Mouse (Mus musculus) lung, embryonic 16.5 days (tissue): Measurements from ENCODE around the gene Ccdc38. TPM values are rescaled to one million over a fixed set of nuclear protein-coding genes. Genes with fewer than 3 reads are reported as not detected.

Source experiments
- ATAC-seq: fragments of 200-750 bp; cut with Nextera tagmentation; 2 replicates; pipeline ENCODE4 v1.8.0; 2017; ENCODE audit warnings: low read depth, mild to moderate bottlenecking, moderate library complexity
- H3K27ac ChIP-seq: fragments of 300-500 bp; sonication (generic); 2 replicates; pipeline ENCODE4 v1.5.1; 2014; ENCODE audit warnings: mild to moderate bottlenecking, control low read depth, low read length
- H3K27me3 ChIP-seq: fragments of 300-500 bp; sonication (generic); 2 replicates; pipeline ENCODE4 v1.6.1; 2014; ENCODE audit warnings: low read depth, low read length, mixed read lengths; ENCODE audit not compliant: control insufficient read depth, insufficient read depth
- H3K36me3 ChIP-seq: fragments of 300-500 bp; sonication (generic); 2 replicates; pipeline ENCODE4 v1.6.1; 2014; ENCODE audit warnings: low read length; ENCODE audit not compliant: control insufficient read depth, insufficient read depth
- H3K4me1 ChIP-seq: fragments of 300-500 bp; sonication (generic); replicated peaks from 2 replicates; pipeline ENCODE4 v1.6.1; 2014; ENCODE audit warnings: low read length, mixed read lengths; ENCODE audit not compliant: control insufficient read depth, insufficient read depth
- H3K4me2 ChIP-seq: fragments of 300-500 bp; sonication (generic); 2 replicates; pipeline ENCODE4 v1.6.1; 2014; ENCODE audit warnings: low read depth, low read length, control low read depth
- H3K4me3 ChIP-seq: fragments of 300-500 bp; sonication (generic); 2 replicates; pipeline ENCODE4 v1.5.1; 2014; ENCODE audit warnings: mild to moderate bottlenecking, low read length, control low read depth
- H3K9ac ChIP-seq: fragments of 300-500 bp; sonication (generic); 2 replicates; pipeline ENCODE4 v1.6.1; 2014; ENCODE audit warnings: low read length, control low read depth
- H3K9me3 ChIP-seq: fragments of 300-500 bp; sonication (generic); 2 replicates; pipeline ENCODE4 v1.6.1; 2016; ENCODE audit warnings: low read length; ENCODE audit not compliant: control insufficient read depth
- WGBS: fragments of 180-500 bp; shearing (Covaris S2); extraction: QIAGEN DNeasy Blood & Tissue Kit; methylation state at CpG from one replicate; pipeline ENCODE4 v1.1.7; 2014; 5-methylcytosine and 5-hydroxymethylcytosine counted together
- polyA plus RNA-seq: library from polyadenylated mRNA; unstranded; fragments of >200 nt; fragmentation: Nextera tagmentation; extraction: Ambion mirVana; gene quantifications from 2 replicates; pipeline ENCODE4 v1.2.1, GENCODE M21; 2015

Gene Ccdc38
- polyA plus RNA-seq: 0.24 and 0.74 TPM in 2 replicates

DNA sequence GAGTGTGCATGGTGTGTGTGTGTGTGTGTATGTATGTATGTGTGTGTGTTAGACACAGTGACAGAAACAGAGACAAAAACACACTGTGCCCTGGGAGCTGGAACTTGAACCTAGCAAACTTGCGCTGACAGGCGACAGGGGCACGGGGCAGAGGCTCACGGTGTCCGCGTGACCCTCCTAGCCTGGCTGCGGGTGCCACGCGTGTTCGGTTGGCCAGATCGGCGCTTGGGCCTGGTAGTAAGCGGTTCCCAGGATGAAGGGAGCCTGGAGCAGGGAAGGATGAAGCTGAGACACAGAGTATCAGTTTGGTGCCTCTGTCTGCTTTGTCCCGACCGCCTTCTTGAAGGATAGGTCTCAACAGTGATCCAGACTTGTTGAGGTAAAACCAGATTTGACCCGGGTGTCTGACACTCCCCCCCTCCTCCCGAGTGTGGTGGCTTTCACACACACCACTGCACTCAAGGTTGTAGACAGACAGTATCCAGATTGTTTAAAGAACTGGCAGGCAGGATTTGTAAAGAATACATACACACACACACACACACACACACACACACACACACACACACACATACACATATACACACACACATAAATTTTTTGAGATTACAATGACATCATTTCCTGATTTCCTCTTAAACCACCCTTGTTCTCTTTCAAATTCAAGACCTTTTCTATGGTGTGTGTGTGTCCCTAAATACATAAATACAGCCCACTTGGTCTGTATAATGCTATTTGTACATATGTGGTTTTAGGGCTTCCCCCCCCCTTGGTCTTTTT is at the start of gene Ccdc38:
TSS of gene Ccdc38 (plus strand) at position 202 of the 780 bp plus-strand sequence.
- ATAC-seq: peak; percentile 19; the same call in 1 of the 2 replicates

DNA sequence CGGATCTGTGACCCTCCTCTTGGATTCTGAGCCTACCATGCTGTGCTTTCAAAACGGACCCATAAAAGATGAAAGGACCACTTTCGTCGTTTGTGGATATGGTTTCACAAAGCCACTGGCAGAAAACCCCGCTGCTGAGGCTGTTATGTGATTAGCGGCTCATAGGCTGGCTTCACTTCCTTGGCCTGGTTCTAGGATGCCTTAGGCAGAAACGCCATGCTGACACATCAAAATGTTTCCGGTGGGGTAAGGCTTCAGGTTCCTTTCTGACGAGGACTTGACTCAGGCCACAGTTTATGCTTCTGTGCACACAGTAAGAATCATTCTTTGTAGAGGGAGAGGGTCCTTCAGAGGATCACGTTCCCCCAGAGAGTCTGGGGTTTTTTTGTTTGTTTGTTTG is 39.6 kb upstream of the Ccdc38 start:
- H3K4me1 ChIP-seq: no peaks in the 10 kb centered on the region
- H3K9ac ChIP-seq: no peak overlapping the region
- H3K27ac ChIP-seq: no peak overlapping the region
- no peak overlapping the region for H3K4me2 ChIP-seq
- 56% methylated on average over 10 of the region's 10 CpGs for WGBS
- no peak overlapping the region for H3K4me3 ChIP-seq
- H3K36me3 ChIP-seq: no peaks in the 10 kb centered on the region
- H3K9me3 ChIP-seq: no peaks in the 10 kb centered on the region
- H3K27me3 ChIP-seq: no peaks in the 10 kb centered on the region
- no peak for ATAC-seq

More for the DNA sequence above, at the start of gene Ccdc38:
- H3K27me3 ChIP-seq: no peaks in the 10 kb centered on the region; the same call in 1 of the 2 replicates
- peak within 1 kb of the TSS; percentile 82 for H3K4me2 ChIP-seq
- peak within 1 kb of the TSS; percentile 50 for H3K4me3 ChIP-seq
- H3K9me3 ChIP-seq: no peaks in the 10 kb centered on the region
- peak within 1 kb of the TSS; percentile 41 for H3K27ac ChIP-seq
- no peaks in the 10 kb centered on the region for H3K36me3 ChIP-seq
- H3K9ac ChIP-seq: peak within 1 kb of the TSS; percentile 49
- 54% methylated on average over 17 of the region's 17 CpGs for WGBS
- peaks cover 6% of the 10 kb centered on the region for H3K4me1 ChIP-seq

DNA sequence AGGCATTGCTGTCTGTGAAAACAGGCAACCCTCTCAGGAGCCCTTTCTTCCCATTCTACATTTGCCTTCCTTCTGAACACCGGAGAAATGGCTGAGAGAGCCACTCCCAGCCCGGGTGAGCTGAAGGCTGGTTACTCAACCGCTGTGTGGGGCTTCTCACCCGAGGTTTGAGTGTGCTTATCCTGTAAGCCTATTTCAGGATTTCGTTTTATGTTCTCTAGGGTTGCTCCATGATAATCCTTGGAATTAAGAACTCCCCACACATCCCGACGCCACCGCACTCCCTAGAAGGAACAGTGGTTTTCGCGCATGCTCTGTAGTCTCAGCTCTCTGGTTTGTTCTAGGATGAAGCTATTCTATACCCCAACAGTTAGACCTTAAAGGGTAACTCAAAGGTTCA is 39.1 kb upstream of the Ccdc38 start:
- H3K27me3 ChIP-seq: no peaks in the 10 kb centered on the region
- 77% methylated on average over 10 of the region's 10 CpGs for WGBS
- H3K4me1 ChIP-seq: no peaks in the 10 kb centered on the region
- no peak overlapping the region for H3K4me2 ChIP-seq
- no peak overlapping the region for H3K9ac ChIP-seq
- H3K9me3 ChIP-seq: no peaks in the 10 kb centered on the region
- no peak overlapping the region for H3K4me3 ChIP-seq
- no peak overlapping the region for H3K27ac ChIP-seq
- no peak for ATAC-seq
- H3K36me3 ChIP-seq: no peaks in the 10 kb centered on the region

DNA sequence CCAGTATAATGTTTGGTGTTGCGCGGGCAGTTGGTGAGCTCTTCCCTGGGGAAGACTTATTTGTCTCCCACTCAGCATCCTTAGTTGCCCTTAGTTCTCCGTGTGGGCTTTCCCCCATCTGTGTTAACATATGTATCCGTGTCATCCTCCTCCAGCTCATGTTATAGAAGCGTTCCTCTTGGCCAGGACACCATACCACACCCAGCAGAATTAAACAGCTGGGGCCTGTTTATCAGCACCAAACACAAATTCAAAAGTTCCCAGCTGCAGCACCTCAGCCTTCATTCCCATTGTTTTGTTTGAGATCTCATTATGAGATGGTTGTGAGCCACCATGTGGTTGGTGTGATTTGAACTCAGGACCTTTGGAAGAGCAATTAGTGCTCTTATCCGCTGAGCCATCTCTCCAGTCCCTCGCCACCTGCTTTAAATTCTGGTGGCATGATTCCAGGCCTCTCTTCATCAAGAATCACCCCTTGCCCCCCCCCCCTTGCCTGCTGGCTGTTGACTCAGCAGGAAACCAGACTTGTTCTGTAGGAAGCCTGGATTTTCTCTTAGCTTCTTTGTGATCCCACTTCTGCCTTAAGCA is 32.0 kb upstream of the Ccdc38 start:
- 54% methylated on average over 7 of the region's 7 CpGs for WGBS
- Histone ChIP-seq H3K9ac (no peak overlapping the region), H3K36me3 (no peaks in the 10 kb centered on the region), H3K27me3 (no peaks in the 10 kb centered on the region), H3K4me1 (peaks cover 3% of the 10 kb centered on the region; the same call in 1 of the 2 replicates), H3K4me2 (no peak overlapping the region), H3K9me3 (no peaks in the 10 kb centered on the region), H3K4me3 (no peak overlapping the region), H3K27ac (no peak overlapping the region)
- peak; percentile 74 for ATAC-seq

DNA sequence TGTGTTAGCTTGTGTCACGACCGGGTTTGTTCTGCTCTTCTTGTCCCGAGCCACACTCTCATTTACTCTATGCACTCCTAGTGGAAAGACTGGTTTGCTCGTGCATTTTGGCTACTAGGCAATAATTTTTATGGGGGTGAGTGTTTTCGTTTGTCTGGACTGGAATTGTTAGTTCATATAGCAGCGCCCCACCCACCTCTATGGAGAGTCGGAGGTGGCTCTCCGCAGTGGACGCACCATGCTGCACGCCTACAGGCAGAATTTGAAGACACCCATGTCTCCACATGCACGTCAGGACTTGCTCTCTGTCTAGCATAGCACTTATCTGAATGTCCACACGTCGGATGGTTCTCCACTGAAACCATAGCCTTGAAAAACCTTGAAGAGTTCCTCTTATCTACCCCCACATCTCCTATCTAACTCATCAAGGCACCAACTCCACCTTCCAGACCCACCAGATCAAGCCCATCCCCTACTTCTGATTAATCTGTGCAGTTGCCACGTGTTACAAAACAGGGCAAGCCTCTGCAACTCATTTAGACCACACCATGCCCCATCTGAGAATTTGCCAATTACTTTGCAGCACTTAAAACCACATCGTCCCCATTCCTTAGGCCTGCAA is 30.8 kb upstream of the Ccdc38 start:
- Histone ChIP-seq H3K9ac (no peak overlapping the region), H3K4me3 (no peak overlapping the region), H3K4me2 (no peak overlapping the region), H3K4me1 (peaks cover 3% of the 10 kb centered on the region; the same call in 1 of the 2 replicates), H3K36me3 (no peaks in the 10 kb centered on the region), H3K9me3 (no peaks in the 10 kb centered on the region), H3K27ac (no peak overlapping the region), H3K27me3 (no peaks in the 10 kb centered on the region)
- 0 out of 2 replicates have a peak, but pooled peaks have one; percentile 31 for ATAC-seq
- 77% methylated on average over 15 of the region's 15 CpGs for WGBS

DNA sequence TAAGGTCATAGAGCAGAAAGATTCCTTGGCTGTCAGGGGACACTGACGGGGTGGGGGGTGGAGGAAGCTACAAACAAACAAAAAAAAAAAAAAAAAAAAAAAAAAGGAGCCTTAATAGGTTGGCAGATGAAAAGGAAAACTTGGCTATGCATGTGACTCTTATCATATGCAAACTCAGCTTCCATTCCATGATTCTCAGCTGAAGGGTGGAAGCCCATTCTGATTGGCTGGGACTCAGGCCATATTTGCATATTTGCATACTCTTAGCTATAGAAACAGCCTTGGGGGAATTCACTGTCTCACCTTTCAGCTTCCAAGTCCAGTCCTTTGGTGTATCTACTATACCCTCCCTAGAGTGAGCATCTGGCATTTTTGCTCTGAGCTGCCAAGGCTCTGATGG is 25.0 kb upstream of the Ccdc38 start:
- H3K4me2 ChIP-seq: no peak overlapping the region
- H3K9ac ChIP-seq: no peak overlapping the region
- no peaks in the 10 kb centered on the region for H3K27me3 ChIP-seq
- ATAC-seq: no peak
- WGBS: 16% methylated on average over 1 of the region's 1 CpGs
- H3K9me3 ChIP-seq: no peaks in the 10 kb centered on the region
- H3K4me3 ChIP-seq: no peak overlapping the region
- peaks cover 5% of the 10 kb centered on the region; the same call in 1 of the 2 replicates for H3K4me1 ChIP-seq
- no peak overlapping the region for H3K27ac ChIP-seq
- H3K36me3 ChIP-seq: no peaks in the 10 kb centered on the region

DNA sequence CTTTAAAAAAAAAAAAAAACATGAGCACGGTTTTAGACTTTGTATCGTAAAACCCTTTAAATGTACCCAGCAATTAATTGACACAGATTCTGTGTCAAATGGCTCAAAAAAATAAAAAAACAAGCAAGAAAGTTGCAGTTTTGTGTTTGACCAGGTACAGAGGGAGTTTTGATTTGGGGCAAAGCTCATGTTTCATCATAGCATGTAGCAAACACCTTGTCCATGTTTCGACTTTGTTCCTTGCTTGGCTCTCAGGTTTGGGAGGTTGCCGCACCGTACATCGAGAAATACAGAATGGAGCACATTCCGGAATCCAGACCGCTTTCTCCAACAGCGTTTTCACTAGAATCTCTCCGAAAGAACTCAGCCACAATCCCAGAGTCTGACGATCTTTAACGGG is 24.5 kb upstream of the Ccdc38 start:
- Histone ChIP-seq H3K9me3 (no peaks in the 10 kb centered on the region), H3K4me1 (peaks cover 5% of the 10 kb centered on the region; the same call in 1 of the 2 replicates), H3K4me2 (no peak overlapping the region), H3K4me3 (no peak overlapping the region), H3K27me3 (no peaks in the 10 kb centered on the region), H3K36me3 (no peaks in the 10 kb centered on the region), H3K9ac (no peak overlapping the region), H3K27ac (no peak overlapping the region)
- 68% methylated on average over 12 of the region's 12 CpGs for WGBS
- ATAC-seq: no peak

DNA sequence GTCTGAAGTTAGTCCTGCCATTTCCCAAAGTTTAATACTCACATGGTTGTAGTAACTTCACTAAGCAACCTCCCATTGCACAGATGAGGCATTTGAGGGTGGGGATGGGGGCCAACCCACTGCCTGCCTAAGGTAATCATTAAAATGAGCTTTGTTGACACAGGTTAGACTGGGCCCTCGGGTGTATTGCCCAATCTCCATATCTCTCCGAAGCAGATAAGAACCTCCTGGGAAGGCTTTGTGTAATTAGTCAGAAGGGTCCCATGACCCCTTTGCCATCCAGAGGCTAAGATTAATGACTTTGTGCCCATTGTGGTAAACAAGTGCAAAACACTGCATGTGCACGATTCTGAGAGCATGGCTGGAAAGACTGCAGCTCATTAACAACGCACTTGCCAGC is 22.7 kb upstream of the Ccdc38 start:
- 19% methylated on average over 4 of the region's 4 CpGs for WGBS
- no peaks in the 10 kb centered on the region for H3K9me3 ChIP-seq

DNA sequence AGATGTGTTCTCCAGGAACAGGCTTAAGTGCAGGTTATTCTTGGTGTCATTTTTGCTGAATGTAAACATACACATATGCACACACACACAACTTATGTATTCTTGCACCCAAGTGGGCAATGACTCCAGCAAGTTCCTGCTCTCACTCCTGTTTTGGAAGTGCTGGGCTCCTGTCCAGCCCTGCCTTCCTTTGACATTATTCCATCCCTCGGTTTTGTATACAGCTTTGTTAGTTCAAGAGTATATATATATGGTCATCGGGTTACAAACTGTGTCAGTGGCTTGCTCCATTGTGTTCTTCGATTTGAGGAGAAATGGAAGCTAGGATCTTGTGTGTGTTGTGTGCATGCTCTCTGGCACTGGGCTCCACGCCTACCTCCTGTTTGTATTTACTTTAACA is 22.2 kb upstream of the Ccdc38 start:
- Histone ChIP-seq H3K9me3 (no peaks in the 10 kb centered on the region), H3K4me2 (no peak overlapping the region), H3K4me3 (no peak overlapping the region), H3K9ac (no peak overlapping the region), H3K4me1 (peaks cover 5% of the 10 kb centered on the region; the same call in 1 of the 2 replicates), H3K36me3 (no peaks in the 10 kb centered on the region), H3K27me3 (no peaks in the 10 kb centered on the region), H3K27ac (no peak overlapping the region)
- ATAC-seq: no peak
- WGBS: 51% methylated on average over 4 of the region's 4 CpGs

More for the DNA sequence above, 22.7 kb upstream of the Ccdc38 start:
- Histone ChIP-seq H3K27me3 (no peaks in the 10 kb centered on the region), H3K4me3 (no peak overlapping the region), H3K27ac (no peak overlapping the region), H3K4me2 (no peak overlapping the region), H3K36me3 (no peaks in the 10 kb centered on the region), H3K4me1 (peaks cover 5% of the 10 kb centered on the region; the same call in 1 of the 2 replicates), H3K9ac (no peak overlapping the region)
- no peak for ATAC-seq
